Mouse (Mus musculus): ENCODE data around the gene Mmel1. TPM values are rescaled to one million over a fixed set of nuclear protein-coding genes. Genes with fewer than 3 reads are reported as not detected.

Gene Mmel1
- polyA plus RNA-seq, 1 experiment, result 1.4 TPM

GRCm38 (mm10) chr4:154882014-154882659 lies 12.8 kb downstream of the Mmel1 start:
- H3K9me3 ChIP-seq (replicated peaks; ENCODE audit: control insufficient read depth, insufficient read depth, low read length, poor library complexity, severe bottlenecking), result no peaks in the 10 kb centered on the region
- no peaks in the 10 kb centered on the region for H3K27me3 ChIP-seq (ENCODE audit: control insufficient read depth, insufficient read depth, low read length, poor library complexity, severe bottlenecking)
- no peak overlapping the region for H3K9ac ChIP-seq (ENCODE audit: low read depth, poor library complexity, severe bottlenecking)
- peaks cover 1% of the 10 kb centered on the region for H3K4me1 ChIP-seq (ENCODE audit: control insufficient read depth, insufficient read depth, low read length)
- TF ChIP-seq EP300 (IDR thresholded peaks at IDR 0.05; ENCODE audit: insufficient read depth, low read depth, low read length) (no peak), POLR2A (IDR thresholded peaks at IDR 0.05; ENCODE audit: insufficient read depth, low read length) (no peak), CTCF (IDR thresholded peaks at IDR 0.05; ENCODE audit: low read depth, low read length) (no peak)
- H3K4me3 ChIP-seq (ENCODE audit: low read depth, low read length), result no peak overlapping the region
- H3K36me3 ChIP-seq (ENCODE audit: control insufficient read depth, insufficient read depth, low read length, poor library complexity, severe bottlenecking), result no peaks in the 10 kb centered on the region
- H3K27ac ChIP-seq (ENCODE audit: insufficient read depth, low read length), result no peak overlapping the region

- no peaks in the 10 kb centered on the region for H3K9me3 ChIP-seq (replicated peaks; ENCODE audit: control insufficient read depth, insufficient read depth, low read length, poor library complexity, severe bottlenecking)
- H3K27me3 ChIP-seq (ENCODE audit: control insufficient read depth, insufficient read depth, low read length, poor library complexity, severe bottlenecking), result no peaks in the 10 kb centered on the region
- H3K4me3 ChIP-seq (ENCODE audit: low read depth, low read length), result no peak overlapping the region
- H3K36me3 ChIP-seq (ENCODE audit: control insufficient read depth, insufficient read depth, low read length, poor library complexity, severe bottlenecking), result no peaks in the 10 kb centered on the region
- no peak overlapping the region for H3K9ac ChIP-seq (ENCODE audit: low read depth, poor library complexity, severe bottlenecking)
- H3K27ac ChIP-seq (ENCODE audit: insufficient read depth, low read length), result no peak overlapping the region
- no peak for TF ChIP-seq EP300 (IDR thresholded peaks at IDR 0.05; ENCODE audit: insufficient read depth, low read depth, low read length)
- TF ChIP-seq POLR2A (IDR thresholded peaks at IDR 0.05; ENCODE audit: insufficient read depth, low read length), result no peak
- TF ChIP-seq CTCF (IDR thresholded peaks at IDR 0.05; ENCODE audit: low read depth, low read length), result no peak
- H3K4me1 ChIP-seq (ENCODE audit: control insufficient read depth, insufficient read depth, low read length), result peaks cover 1% of the 10 kb centered on the region
Observed at GRCm38 (mm10) chr4:154885416-154885815, 16.0 kb downstream of the Mmel1 start.

- TF ChIP-seq EP300 (IDR thresholded peaks at IDR 0.05; ENCODE audit: insufficient read depth, low read depth, low read length) (no peak), CTCF (IDR thresholded peaks at IDR 0.05; ENCODE audit: low read depth, low read length) (no peak), POLR2A (IDR thresholded peaks at IDR 0.05; ENCODE audit: insufficient read depth, low read length) (no peak)
- H3K36me3 ChIP-seq (ENCODE audit: control insufficient read depth, insufficient read depth, low read length, poor library complexity, severe bottlenecking), result no peaks in the 10 kb centered on the region
- H3K27ac ChIP-seq (ENCODE audit: insufficient read depth, low read length), result no peak overlapping the region
- H3K4me1 ChIP-seq (ENCODE audit: control insufficient read depth, insufficient read depth, low read length), result no peaks in the 10 kb centered on the region
- no peaks in the 10 kb centered on the region for H3K9me3 ChIP-seq (replicated peaks; ENCODE audit: control insufficient read depth, insufficient read depth, low read length, poor library complexity, severe bottlenecking)
- H3K4me3 ChIP-seq (ENCODE audit: low read depth, low read length), result no peak overlapping the region
- H3K27me3 ChIP-seq (ENCODE audit: control insufficient read depth, insufficient read depth, low read length, poor library complexity, severe bottlenecking), result no peaks in the 10 kb centered on the region
- H3K9ac ChIP-seq (ENCODE audit: low read depth, poor library complexity, severe bottlenecking), result no peak overlapping the region
Observed at GRCm38 (mm10) chr4:154886876-154887592, 17.6 kb downstream of the Mmel1 start.

GRCm38 (mm10) chr4:154887593-154888250 lies 18.3 kb downstream of the Mmel1 start:
- no peaks in the 10 kb centered on the region for H3K9me3 ChIP-seq (replicated peaks; ENCODE audit: control insufficient read depth, insufficient read depth, low read length, poor library complexity, severe bottlenecking)
- no peaks in the 10 kb centered on the region for H3K4me1 ChIP-seq (ENCODE audit: control insufficient read depth, insufficient read depth, low read length)
- H3K27ac ChIP-seq (ENCODE audit: insufficient read depth, low read length), result no peak overlapping the region
- H3K4me3 ChIP-seq (ENCODE audit: low read depth, low read length), result no peak overlapping the region
- H3K36me3 ChIP-seq (ENCODE audit: control insufficient read depth, insufficient read depth, low read length, poor library complexity, severe bottlenecking), result no peaks in the 10 kb centered on the region
- TF ChIP-seq POLR2A (IDR thresholded peaks at IDR 0.05; ENCODE audit: insufficient read depth, low read length) (no peak), EP300 (IDR thresholded peaks at IDR 0.05; ENCODE audit: insufficient read depth, low read depth, low read length) (no peak), CTCF (IDR thresholded peaks at IDR 0.05; ENCODE audit: low read depth, low read length) (no peak)
- H3K9ac ChIP-seq (ENCODE audit: low read depth, poor library complexity, severe bottlenecking), result no peak overlapping the region
- no peaks in the 10 kb centered on the region for H3K27me3 ChIP-seq (ENCODE audit: control insufficient read depth, insufficient read depth, low read length, poor library complexity, severe bottlenecking)

GRCm38 (mm10) chr4:154890887-154891286 lies 21.5 kb downstream of the Mmel1 start:
- Histone ChIP-seq H3K27ac (ENCODE audit: insufficient read depth, low read length) (no peak overlapping the region), H3K9ac (ENCODE audit: low read depth, poor library complexity, severe bottlenecking) (no peak overlapping the region), H3K4me3 (ENCODE audit: low read depth, low read length) (no peak overlapping the region), H3K4me1 (ENCODE audit: control insufficient read depth, insufficient read depth, low read length) (no peaks in the 10 kb centered on the region), H3K36me3 (ENCODE audit: control insufficient read depth, insufficient read depth, low read length, poor library complexity, severe bottlenecking) (no peaks in the 10 kb centered on the region), H3K27me3 (ENCODE audit: control insufficient read depth, insufficient read depth, low read length, poor library complexity, severe bottlenecking) (no peaks in the 10 kb centered on the region), H3K9me3 (replicated peaks; ENCODE audit: control insufficient read depth, insufficient read depth, low read length, poor library complexity, severe bottlenecking) (no peaks in the 10 kb centered on the region)
- TF ChIP-seq EP300 (IDR thresholded peaks at IDR 0.05; ENCODE audit: insufficient read depth, low read depth, low read length), result no peak

- Histone ChIP-seq H3K36me3 (ENCODE audit: control insufficient read depth, insufficient read depth, low read length, poor library complexity, severe bottlenecking) (no peaks in the 10 kb centered on the region), H3K4me1 (ENCODE audit: control insufficient read depth, insufficient read depth, low read length) (no peaks in the 10 kb centered on the region), H3K4me3 (ENCODE audit: low read depth, low read length) (no peak overlapping the region), H3K27ac (ENCODE audit: insufficient read depth, low read length) (no peak overlapping the region), H3K9ac (ENCODE audit: low read depth, poor library complexity, severe bottlenecking) (no peak overlapping the region), H3K27me3 (ENCODE audit: control insufficient read depth, insufficient read depth, low read length, poor library complexity, severe bottlenecking) (no peaks in the 10 kb centered on the region), H3K9me3 (replicated peaks; ENCODE audit: control insufficient read depth, insufficient read depth, low read length, poor library complexity, severe bottlenecking) (no peaks in the 10 kb centered on the region)
- TF ChIP-seq POLR2A (IDR thresholded peaks at IDR 0.05; ENCODE audit: insufficient read depth, low read length) (no peak), EP300 (IDR thresholded peaks at IDR 0.05; ENCODE audit: insufficient read depth, low read depth, low read length) (no peak), CTCF (IDR thresholded peaks at IDR 0.05; ENCODE audit: low read depth, low read length) (no peak)
Observed at GRCm38 (mm10) chr4:154895549-154895948, 26.2 kb downstream of the Mmel1 start.

Data from ES-Bruce4 (cell line).